Mouse (Mus musculus): Measurements from ENCODE around the gene Impdh1.

DNA sequence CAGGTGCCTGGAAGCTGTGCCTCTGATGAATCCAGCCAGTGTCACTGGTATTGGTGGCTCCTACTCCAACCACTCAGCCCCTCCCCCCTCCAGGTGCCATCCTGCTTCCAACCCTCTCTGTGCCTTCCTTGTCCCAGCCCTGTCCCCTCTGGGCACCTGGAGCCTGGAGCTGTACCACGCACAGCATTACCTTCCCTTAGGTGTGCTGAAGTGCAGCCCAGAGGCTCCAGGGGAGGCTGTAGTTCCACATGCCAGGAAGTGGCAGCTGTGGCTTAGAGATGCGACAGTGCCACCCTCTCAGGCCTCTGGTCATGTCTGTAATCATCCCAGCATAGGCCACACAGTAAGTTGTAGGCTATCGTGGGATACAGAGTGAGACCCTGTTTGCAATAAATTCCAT, 15.6 kb upstream of the Impdh1 start:
- TF ChIP-seq CTCF (IDR thresholded peaks at IDR 0.05; ENCODE audit: low read depth) (no peak), EP300 (optimal IDR thresholded peaks at IDR 0.05) (no peak)

All from stomach, postnatal 0 days (tissue).